Mouse (Mus musculus) 3134 (cell line): ENCODE results near the gene Sipa1l1.
A peak's percentile ranks its signal among the peaks of the same experiment; 100 is the strongest.

Source experiments
- DNase-seq: peaks from one replicate; pipeline ENCODE4 v3.0.0-alpha.2; 2011; ENCODE audit warnings: low spot score; ENCODE audit not compliant: insufficient read length; ENCODE audit errors: extremely low read depth

The Sipa1l1 gene

GRCm38 (mm10) chr12:82237946-82238345 lies 68.8 kb downstream of the Sipa1l1 start:
- no peak for DNase-seq

DNA sequence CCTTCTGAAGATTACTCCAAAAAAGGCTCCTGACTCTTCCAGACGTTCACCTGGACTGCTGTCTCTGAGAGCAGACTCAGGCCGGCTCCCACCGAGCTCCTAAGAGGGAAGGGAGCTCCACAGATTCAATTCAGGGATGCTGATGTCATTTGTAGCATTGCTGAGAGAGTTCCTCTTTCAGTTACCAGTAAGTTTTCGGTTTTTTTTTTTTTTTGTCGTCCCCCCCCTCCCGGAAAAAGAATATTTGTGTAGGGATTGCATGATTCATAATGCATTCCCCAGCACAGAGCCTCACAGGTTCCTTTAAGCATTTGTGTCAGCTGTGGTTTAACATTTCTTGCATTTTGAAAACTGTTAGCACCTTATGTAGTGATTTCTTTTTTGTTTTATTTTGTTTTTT lies 71.6 kb downstream of the Sipa1l1 start:
- DNase-seq = no peak

- no peak for DNase-seq
Measured at GRCm38 (mm10) chr12:82245219-82245618, 76.1 kb downstream of the Sipa1l1 start.

GRCm38 (mm10) chr12:82246422-82246821 lies 77.3 kb downstream of the Sipa1l1 start:
- DNase-seq = no peak

DNA sequence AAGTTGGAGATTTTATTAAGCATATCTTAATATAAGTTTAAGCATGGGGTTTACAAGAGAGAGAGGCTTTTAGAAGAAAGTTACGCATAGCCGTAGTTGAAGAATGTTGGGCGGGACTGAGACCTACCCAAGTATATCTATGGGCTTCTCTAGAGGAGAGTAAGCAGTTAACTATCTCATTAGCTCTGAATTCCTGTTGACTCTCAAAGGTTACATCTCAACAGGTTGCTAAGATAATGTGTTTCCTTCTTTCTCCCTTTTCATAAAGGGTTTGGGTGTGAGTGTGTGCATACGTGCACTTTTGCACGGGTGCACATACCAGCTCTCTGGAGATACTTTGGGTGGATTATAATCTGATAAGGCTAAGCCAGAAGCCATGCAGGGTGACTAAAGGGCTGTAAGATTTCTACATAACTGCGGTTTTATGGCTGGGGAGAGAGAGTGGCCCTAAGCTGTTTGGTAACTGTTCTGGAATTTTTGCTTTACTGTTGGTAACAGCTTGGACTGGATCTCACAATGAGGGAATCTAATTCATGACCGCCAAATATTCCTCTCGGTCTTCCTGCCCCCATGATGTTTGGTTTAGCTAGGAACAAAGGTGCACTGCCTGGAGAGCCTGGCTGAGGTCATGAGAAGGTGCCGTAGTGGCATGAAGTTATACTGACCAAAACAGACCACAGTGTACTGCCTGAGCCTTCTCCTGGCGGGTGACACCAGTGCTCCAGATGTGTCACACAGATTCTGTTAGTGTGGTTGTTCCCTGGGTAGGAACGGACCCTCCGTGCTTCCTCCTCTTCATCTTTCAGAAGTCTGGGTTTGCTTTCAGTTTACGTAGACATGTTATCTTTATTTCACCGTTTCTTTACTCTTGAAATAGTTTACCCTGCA lies 78.5 kb downstream of the Sipa1l1 start:
- peak; percentile 78 for DNase-seq

GRCm38 (mm10) chr12:82248501-82248900 lies 79.4 kb downstream of the Sipa1l1 start:
- peak; percentile 56 for DNase-seq

GRCm38 (mm10) chr12:82251328-82251727 lies 82.2 kb downstream of the Sipa1l1 start:
- no peak for DNase-seq

- peak; percentile 57 for DNase-seq
Measured at GRCm38 (mm10) chr12:82254076-82254475, 85.0 kb downstream of the Sipa1l1 start.

DNA sequence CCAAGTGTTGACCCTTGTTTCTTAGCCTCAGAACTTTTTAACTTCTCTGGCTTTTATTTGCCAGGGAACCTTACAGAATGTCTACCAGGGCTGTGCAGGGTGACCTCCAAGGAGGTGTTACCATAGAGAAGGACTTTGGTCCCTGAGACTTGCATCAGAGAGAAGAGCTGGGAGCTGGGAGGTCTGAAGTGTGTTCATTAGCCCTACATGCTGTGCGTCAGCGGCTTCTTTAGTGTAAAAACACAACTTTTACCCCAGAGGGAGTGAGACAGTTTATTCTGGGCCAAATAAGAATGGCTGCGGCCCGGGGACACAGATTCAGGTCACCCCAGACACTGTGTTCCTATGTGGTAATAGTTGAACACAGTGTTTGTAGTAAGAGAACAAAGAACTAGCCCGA lies 86.9 kb downstream of the Sipa1l1 start:
- DNase-seq = no peak

- no peak for DNase-seq
Measured at GRCm38 (mm10) chr12:82256921-82257500, 87.9 kb downstream of the Sipa1l1 start.

DNA sequence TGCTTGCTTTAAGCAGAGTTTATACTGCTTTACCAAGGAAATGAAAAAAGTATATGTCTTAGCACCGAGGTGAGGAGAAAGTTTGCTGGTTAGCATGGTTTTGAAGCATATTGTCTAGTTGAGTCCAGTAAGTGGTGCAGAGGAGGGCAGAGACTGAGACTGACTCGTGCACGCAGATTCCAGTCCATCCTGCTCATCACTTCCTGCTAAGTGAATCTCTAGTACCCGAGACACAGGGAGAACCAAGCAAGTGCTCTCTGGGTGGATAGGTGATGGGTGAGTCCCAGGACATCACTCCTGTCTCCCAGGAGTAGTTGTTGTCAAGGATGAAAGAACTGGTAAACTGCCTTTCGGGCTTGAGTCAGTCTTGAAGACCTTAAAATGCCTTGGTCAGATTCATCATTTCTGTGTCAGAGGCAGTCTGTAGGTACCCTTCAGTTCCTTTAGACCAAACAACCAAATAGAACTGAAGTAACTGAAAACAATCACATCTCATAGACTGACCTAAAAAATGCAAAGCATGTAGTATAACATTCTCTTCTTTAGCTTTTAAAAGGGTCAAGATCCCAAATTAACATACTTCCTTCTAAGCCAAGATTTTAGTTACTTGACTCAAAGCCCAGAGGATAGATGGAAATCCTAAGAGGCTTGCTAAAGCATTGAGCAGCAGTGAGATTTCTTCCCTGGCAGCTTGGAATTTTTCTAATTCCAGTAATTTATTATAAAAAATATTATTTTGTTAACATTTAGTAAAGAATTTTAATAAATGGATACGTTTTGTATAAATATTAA lies 89.1 kb downstream of the Sipa1l1 start:
- no peak for DNase-seq

GRCm38 (mm10) chr12:82263443-82263842 lies 94.3 kb downstream of the Sipa1l1 start:
- no peak for DNase-seq

GRCm38 (mm10) chr12:82264083-82264851 lies 95.1 kb downstream of the Sipa1l1 start:
- DNase-seq = no peak

GRCm38 (mm10) chr12:82265335-82266274 lies 96.5 kb downstream of the Sipa1l1 start:
- DNase-seq = peak; percentile 28

- no peak for DNase-seq
Measured at GRCm38 (mm10) chr12:82271447-82271846, 102.3 kb downstream of the Sipa1l1 start.

- DNase-seq = no peak
Measured at GRCm38 (mm10) chr12:82273503-82273902, 104.4 kb downstream of the Sipa1l1 start.

DNA sequence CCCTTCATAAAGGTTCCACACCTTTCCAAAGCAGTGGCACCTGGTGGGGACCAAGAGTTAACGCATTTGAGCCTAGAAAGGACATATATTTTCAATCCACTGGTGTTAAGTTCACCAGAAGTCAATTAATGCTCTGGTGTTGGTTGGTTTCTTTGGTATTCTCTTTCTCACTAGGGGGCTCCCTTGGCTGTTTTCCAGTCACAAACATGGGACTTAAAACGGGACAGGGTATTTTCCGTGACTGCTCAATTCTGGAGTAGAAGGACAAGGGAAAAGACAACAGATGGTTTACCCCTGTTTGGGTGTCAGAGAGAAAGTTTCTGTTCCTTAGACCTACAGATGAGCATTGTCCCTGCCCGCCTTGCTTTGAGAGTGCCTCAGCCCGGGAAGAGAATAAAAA lies 105.5 kb downstream of the Sipa1l1 start:
- DNase-seq = no peak

GRCm38 (mm10) chr12:82275767-82276166 lies 106.6 kb downstream of the Sipa1l1 start:
- peak; percentile 27 for DNase-seq

- DNase-seq = no peak
Measured at GRCm38 (mm10) chr12:82276591-82276990, 107.5 kb downstream of the Sipa1l1 start.
